Mouse (Mus musculus): ENCODE results near the gene Nos3. TPM values are rescaled to one million over a fixed set of nuclear protein-coding genes. Genes with fewer than 3 reads are reported as not detected.

The Nos3 gene
- polyA plus RNA-seq, 1 experiment = 10.1 TPM

DNA sequence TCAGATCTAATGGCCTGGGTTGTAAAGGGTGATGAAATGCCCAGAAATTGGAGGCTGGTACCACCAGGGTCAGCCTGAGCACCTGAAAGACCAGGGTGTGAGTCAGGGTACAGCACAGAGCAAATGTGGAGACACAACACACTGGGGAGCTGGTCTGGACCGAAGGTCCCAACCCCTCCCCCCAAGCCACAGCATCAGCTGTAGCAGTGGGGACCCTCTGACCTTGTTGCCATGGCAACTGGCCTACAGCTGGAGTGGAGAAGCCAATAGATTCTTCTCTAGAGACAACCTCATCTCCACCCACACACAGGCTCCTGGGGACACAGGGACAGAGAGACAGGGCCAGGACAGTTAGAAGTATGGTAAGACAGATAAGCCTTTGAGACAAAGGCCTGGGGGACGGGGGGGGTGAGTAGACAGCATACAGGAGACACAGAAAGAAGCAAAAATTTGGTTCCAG lies 20.6 kb upstream of the Nos3 start:
- no peak for DNase-seq (ENCODE audit: extremely low spot score in 1 of 2, low spot score in 1 of 2)

- peak in 1 of 2 experiments; percentile 35 for DNase-seq (ENCODE audit: extremely low spot score in 1 of 2, low spot score in 1 of 2)
These were observed 20.0 kb upstream of the Nos3 start for GRCm38 (mm10) chr5:24344477-24345051.

GRCm38 (mm10) chr5:24346313-24346712 lies 18.3 kb upstream of the Nos3 start:
- no peak for DNase-seq (ENCODE audit: extremely low spot score in 1 of 2, low spot score in 1 of 2)

- DNase-seq (ENCODE audit: extremely low spot score in 1 of 2, low spot score in 1 of 2) = no peak
These were observed 17.3 kb upstream of the Nos3 start for GRCm38 (mm10) chr5:24347186-24347875.

DNA sequence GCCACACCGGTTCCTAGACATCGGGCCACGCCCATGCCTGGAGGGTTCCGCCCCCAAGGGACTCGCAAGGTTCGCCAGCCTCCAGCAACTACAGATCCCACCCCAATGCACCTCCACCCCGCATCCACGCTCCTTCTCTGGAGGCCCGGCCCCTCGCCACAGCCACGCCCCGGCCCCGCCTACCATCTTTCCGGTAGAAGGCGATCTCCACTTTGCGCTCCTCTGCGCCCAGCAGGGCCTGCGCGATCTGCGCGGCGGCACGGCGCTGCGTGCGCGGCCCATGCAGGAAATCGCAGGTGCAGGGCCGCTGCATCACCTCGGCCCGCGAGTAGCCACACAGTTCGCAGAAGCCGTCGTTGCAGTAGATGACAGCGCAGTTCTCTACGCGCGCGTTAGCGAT lies 16.5 kb upstream of the Nos3 start:
- peak in 1 of 2 experiments; percentile 78 for DNase-seq (ENCODE audit: extremely low spot score in 1 of 2, low spot score in 1 of 2)

DNA sequence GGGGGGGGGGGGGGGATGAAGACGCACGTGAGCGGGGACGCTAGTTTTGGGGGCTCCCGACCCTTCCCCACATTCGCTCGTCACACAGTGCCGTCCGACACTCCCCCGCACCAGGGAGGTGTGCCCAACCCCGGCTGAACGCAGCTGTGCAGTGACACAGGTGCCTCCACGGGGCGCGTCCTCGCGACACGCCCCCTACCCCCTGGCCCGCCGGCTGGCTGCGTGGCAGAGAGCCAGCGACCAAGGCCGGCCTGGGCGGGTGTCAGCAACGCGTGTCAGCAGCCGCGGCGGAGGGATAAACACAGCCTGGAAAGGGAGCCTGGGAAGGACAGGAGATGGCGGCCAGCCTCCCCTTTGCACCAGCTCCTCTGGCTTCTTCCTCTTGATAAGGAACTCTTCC lies 16.1 kb upstream of the Nos3 start:
- DNase-seq (ENCODE audit: extremely low spot score in 1 of 2, low spot score in 1 of 2) = no peak

DNA sequence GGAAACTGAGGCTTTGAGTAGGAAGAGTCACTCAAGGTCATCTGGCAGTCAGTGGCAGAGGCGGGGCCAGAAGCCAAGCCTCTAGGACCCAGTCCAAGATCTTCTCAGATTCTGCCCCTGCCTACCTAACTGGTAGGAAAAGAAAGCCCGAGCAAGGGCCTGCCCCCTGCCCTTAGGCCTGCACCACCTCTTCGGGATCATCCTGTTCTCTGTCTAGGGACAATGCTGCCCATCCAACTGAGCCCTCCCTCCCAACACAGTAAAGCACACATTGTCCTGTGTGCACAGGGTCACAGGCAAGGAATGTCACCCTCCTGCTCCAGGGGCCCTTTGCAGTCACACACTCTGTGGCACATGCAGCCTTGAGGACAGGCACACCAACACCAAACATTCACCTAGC lies 14.5 kb upstream of the Nos3 start:
- DNase-seq (ENCODE audit: extremely low spot score in 1 of 2, low spot score in 1 of 2) = no peak

GRCm38 (mm10) chr5:24350531-24351250 lies 13.9 kb upstream of the Nos3 start:
- DNase-seq (ENCODE audit: extremely low spot score in 1 of 2, low spot score in 1 of 2) = no peak

GRCm38 (mm10) chr5:24351278-24351677 lies 13.3 kb upstream of the Nos3 start, which contains the start of gene Kcnh2:
Gene Kcnh2 (minus strand): TSS chr5:24351604.
- DNase-seq (ENCODE audit: extremely low spot score in 1 of 2, low spot score in 1 of 2) = no peak

GRCm38 (mm10) chr5:24351701-24352171 lies 12.9 kb upstream of the Nos3 start:
- peak; percentile 59 to 89 for DNase-seq (ENCODE audit: extremely low spot score in 1 of 2, low spot score in 1 of 2)

GRCm38 (mm10) chr5:24352251-24352859 lies 12.3 kb upstream of the Nos3 start:
- no peak for DNase-seq (ENCODE audit: extremely low spot score in 1 of 2, low spot score in 1 of 2)

- no peak for DNase-seq (ENCODE audit: extremely low spot score in 1 of 2, low spot score in 1 of 2)
These were observed 11.3 kb upstream of the Nos3 start for GRCm38 (mm10) chr5:24353327-24353726.

- DNase-seq (ENCODE audit: extremely low spot score in 1 of 2, low spot score in 1 of 2) = no peak
These were observed 7.8 kb upstream of the Nos3 start for GRCm38 (mm10) chr5:24356764-24357163.

GRCm38 (mm10) chr5:24357461-24357860 lies 7.1 kb upstream of the Nos3 start:
- DNase-seq (ENCODE audit: extremely low spot score in 1 of 2, low spot score in 1 of 2) = peak in 1 of 2 experiments; percentile 36

GRCm38 (mm10) chr5:24360792-24361454 lies 3.7 kb upstream of the Nos3 start:
- DNase-seq (ENCODE audit: extremely low spot score in 1 of 2, low spot score in 1 of 2) = peak; percentile 67 to 95

DNA sequence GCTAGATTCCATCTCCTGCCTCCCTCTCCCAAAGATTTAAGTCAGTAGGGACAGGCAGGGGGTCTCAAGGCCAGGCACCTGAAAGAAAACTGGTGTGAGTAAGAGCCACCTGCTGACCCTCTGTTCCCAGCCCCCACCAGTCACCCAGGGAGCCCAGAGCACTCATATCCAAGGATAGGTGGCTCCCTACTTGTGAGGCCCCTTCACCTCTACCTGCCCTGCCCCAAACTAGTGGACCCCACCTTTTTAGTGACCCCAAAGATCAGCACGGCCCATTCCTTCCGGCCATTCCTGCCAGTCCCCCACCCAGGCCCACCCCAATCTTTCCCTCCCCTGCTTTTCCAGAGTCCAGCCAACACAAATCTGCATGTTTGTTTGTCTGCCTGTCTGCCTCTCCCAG lies 1.1 kb upstream of the Nos3 start:
- no peak for DNase-seq (ENCODE audit: extremely low spot score in 1 of 2, low spot score in 1 of 2)

DNA sequence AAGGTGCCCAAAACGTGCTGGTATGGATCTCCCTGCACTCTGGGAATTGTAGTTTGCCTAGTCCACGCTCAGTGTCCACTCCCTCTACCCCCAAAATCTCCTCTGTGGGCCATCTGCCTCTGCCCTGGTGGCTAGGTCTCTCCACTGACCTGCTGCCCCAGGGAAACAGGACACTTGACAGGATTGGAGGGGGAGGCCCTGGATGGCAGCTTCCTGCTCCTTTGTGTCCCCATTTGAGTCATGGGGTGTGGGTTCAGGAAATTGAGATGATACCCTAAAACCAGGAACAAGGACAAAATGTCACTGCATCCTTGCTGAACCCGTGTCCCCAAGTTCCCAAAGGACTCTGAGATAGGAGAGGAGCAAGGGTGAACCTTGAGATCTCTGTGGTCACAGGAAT lies 549 bp upstream of the Nos3 start:
- DNase-seq (ENCODE audit: extremely low spot score in 1 of 2, low spot score in 1 of 2) = no peak

DNA sequence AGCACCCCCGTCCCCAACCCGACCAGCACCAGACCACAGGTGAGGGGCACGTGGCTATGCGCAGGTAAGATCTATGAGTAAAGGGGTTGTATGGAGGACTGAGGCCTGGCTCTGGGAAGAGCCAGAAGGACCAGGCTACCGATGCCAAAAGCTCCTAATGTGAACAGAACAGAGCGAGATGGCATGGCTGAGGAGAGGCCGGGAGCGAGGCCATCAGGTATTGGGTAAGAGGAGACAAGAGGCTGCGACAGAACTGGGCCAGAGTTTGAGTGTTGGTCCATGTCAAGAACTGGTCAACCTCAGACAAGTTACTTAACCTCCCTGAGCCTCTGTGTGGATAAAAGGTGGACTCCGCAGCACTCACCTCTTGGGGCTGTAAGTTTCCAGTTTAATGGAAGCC lies 353 bp downstream of the Nos3 start:
- DNase-seq (ENCODE audit: extremely low spot score in 1 of 2, low spot score in 1 of 2) = no peak

DNA sequence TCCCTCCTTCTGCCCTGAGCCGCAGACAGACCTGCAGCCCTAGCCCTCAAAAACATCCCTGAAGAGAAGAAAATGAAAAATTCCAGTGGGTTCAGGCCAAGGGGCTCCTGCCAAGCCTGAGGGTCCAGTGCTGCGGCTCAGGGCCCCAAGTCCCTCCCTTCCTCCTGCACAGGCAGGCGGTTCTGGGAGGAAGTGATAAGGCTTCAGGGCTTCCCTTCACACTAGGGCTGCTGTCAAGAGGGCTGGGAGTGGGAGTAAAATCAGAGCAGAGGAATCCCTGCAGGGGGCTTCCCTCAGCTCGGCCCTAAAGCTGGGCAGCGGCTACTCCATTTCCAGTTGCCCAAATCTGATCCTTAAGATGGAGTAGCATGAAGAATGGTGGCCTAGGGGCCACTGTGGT lies 918 bp downstream of the Nos3 start:
- no peak for DNase-seq (ENCODE audit: extremely low spot score in 1 of 2, low spot score in 1 of 2)

- DNase-seq (ENCODE audit: extremely low spot score in 1 of 2, low spot score in 1 of 2) = no peak
These were observed 1.8 kb downstream of the Nos3 start for GRCm38 (mm10) chr5:24366426-24366825.

DNA sequence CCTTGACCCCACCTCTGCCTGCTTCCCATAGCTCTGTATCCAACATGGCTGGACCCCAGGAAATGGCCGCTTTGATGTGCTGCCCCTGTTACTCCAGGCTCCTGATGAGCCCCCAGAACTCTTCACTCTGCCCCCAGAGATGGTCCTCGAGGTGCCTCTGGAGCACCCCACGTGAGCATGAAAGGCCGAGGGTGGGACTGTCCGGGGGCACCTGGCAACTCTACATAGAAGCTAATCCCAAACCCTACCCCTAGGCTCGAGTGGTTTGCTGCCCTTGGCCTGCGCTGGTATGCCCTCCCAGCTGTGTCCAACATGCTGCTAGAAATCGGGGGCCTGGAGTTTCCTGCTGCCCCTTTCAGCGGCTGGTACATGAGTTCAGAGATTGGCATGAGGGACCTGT lies 5.2 kb downstream of the Nos3 start:
- no peak for DNase-seq (ENCODE audit: extremely low spot score in 1 of 2, low spot score in 1 of 2)
